Mouse (Mus musculus) thymus, postnatal 4 days (tissue): Measurements from ENCODE around the gene Gm28434.

Experiments
- DNase-seq: peaks from one replicate; pipeline ENCODE4 v3.0.0; 2021

The Gm28434 gene

GRCm38 (mm10) chr5:87969201-87969600 is at the start of gene Gm28434, which contains the start of gene 2310003L06Rik:
Gene Gm28434, plus strand, starts transcription at chr5:87969517.
Gene 2310003L06Rik, plus strand, starts transcription at chr5:87969459.
- DNase-seq, result no peak

- DNase-seq, result no peak
Observed at GRCm38 (mm10) chr5:87925372-87925771, 43.9 kb upstream of the Gm28434 start, which contains the start of gene Csn3. Gene Csn3, plus strand, starts transcription at chr5:87925579.

GRCm38 (mm10) chr5:87931603-87932002 is 37.7 kb upstream of the Gm28434 start:
- DNase-seq, result no peak

GRCm38 (mm10) chr5:87940752-87941151 is 28.6 kb upstream of the Gm28434 start:
- DNase-seq, result no peak

GRCm38 (mm10) chr5:87942515-87942914 is 26.8 kb upstream of the Gm28434 start:
- DNase-seq, result no peak

GRCm38 (mm10) chr5:87951836-87952235 is 17.5 kb upstream of the Gm28434 start:
- DNase-seq, result no peak

GRCm38 (mm10) chr5:87979139-87979538 is 9.8 kb downstream of the Gm28434 start, which contains the start of gene Cabs1:
Gene Cabs1, plus strand, starts transcription at chr5:87979439.
- no peak for DNase-seq

GRCm38 (mm10) chr5:87982468-87983214 is 13.3 kb downstream of the Gm28434 start:
- DNase-seq, result no peak

GRCm38 (mm10) chr5:88002249-88002648 is 32.9 kb downstream of the Gm28434 start, which contains the start of gene Smr3a:
Gene Smr3a, plus strand, starts transcription at chr5:88002549.
- DNase-seq, result no peak

- DNase-seq, result no peak
Observed at GRCm38 (mm10) chr5:88005241-88005640, 35.9 kb downstream of the Gm28434 start.
